Mouse (Mus musculus): ENCODE data around the gene Egflam. TPM values are rescaled to one million over a fixed set of nuclear protein-coding genes. Genes with fewer than 3 reads are reported as not detected.

The Egflam gene
- total RNA-seq, 2 experiments from 2014 or later = 15.4 to 16.6 TPM

- intact Hi-C loops (cut with DNase I) = no loop called here
- DNase-seq = no peak
Measured at GRCm38 (mm10) chr15:7295199-7295598, 103.0 kb downstream of the Egflam start.

- intact Hi-C loops (cut with DNase I) = no loop called here
- DNase-seq = no peak
Measured at GRCm38 (mm10) chr15:7292854-7293253, 105.3 kb downstream of the Egflam start.

GRCm38 (mm10) chr15:7290003-7290402 is 108.2 kb downstream of the Egflam start:
- intact Hi-C loops (cut with DNase I) = no loop called here

GRCm38 (mm10) chr15:7289516-7289915 is 108.7 kb downstream of the Egflam start:
- intact Hi-C loops (cut with DNase I) = no loop called here
- peak; percentile 11 to 16 for DNase-seq

More at GRCm38 (mm10) chr15:7290003-7290402, 108.2 kb downstream of the Egflam start:
- peak in 1 of 2 experiments; percentile 2 for DNase-seq

- intact Hi-C loops (cut with DNase I) = no loop called here
- peak; percentile 8 to 21 for DNase-seq
Measured at GRCm38 (mm10) chr15:7288841-7289424, 109.3 kb downstream of the Egflam start.

- DNase-seq = no peak
- intact Hi-C loops (cut with DNase I) = no loop called here
Measured at GRCm38 (mm10) chr15:7287911-7288310, 110.3 kb downstream of the Egflam start.

- DNase-seq = no peak
- intact Hi-C loops (cut with DNase I) = no loop called here
Measured at GRCm38 (mm10) chr15:7281579-7281978, 116.6 kb downstream of the Egflam start.

- DNase-seq = peak; percentile 85 to 91
- intact Hi-C loops (cut with DNase I) = loop anchor here (10.0 kb wide), 1 partner anchor 181 kb away; no protein-coding TSS in a partner anchor
Measured at GRCm38 (mm10) chr15:7263822-7264221, 134.4 kb downstream of the Egflam start.

- no peak for DNase-seq
- intact Hi-C loops (cut with DNase I) = loop anchor here (10.0 kb wide), 1 partner anchor 181 kb away; no protein-coding TSS in a partner anchor
Measured at GRCm38 (mm10) chr15:7263339-7263738, 134.9 kb downstream of the Egflam start.

GRCm38 (mm10) chr15:7261371-7261770 is 136.8 kb downstream of the Egflam start:
- DNase-seq = no peak
- intact Hi-C loops (cut with DNase I) = loop anchor here (10.0 kb wide), 1 partner anchor 183 kb away; no protein-coding TSS in a partner anchor

- no peak for DNase-seq
- intact Hi-C loops (cut with DNase I) = no loop called here
Measured at GRCm38 (mm10) chr15:7256577-7256976, 141.6 kb downstream of the Egflam start.

- no peak for DNase-seq
- intact Hi-C loops (cut with DNase I) = no loop called here
Measured at GRCm38 (mm10) chr15:7253326-7253725, 144.9 kb downstream of the Egflam start.

- no peak for DNase-seq
- intact Hi-C loops (cut with DNase I) = no loop called here
Measured at GRCm38 (mm10) chr15:7252106-7252636, 146.0 kb downstream of the Egflam start.

GRCm38 (mm10) chr15:7251042-7251441 is 147.2 kb downstream of the Egflam start:
- intact Hi-C loops (cut with DNase I) = no loop called here
- DNase-seq = no peak

- DNase-seq = no peak
- intact Hi-C loops (cut with DNase I) = no loop called here
Measured at GRCm38 (mm10) chr15:7249216-7249615, 149.0 kb downstream of the Egflam start.

GRCm38 (mm10) chr15:7247321-7247720 is 150.9 kb downstream of the Egflam start:
- intact Hi-C loops (cut with DNase I) = no loop called here
- no peak for DNase-seq

GRCm38 (mm10) chr15:7242161-7242850 is 155.9 kb downstream of the Egflam start:
- intact Hi-C loops (cut with DNase I) = no loop called here

GRCm38 (mm10) chr15:7240950-7241349 is 157.2 kb downstream of the Egflam start:
- no peak for DNase-seq
- intact Hi-C loops (cut with DNase I) = no loop called here

More at GRCm38 (mm10) chr15:7242161-7242850, 155.9 kb downstream of the Egflam start:
- DNase-seq = no peak

GRCm38 (mm10) chr15:7239904-7240303 is 158.3 kb downstream of the Egflam start:
- intact Hi-C loops (cut with DNase I) = no loop called here
- no peak for DNase-seq

GRCm38 (mm10) chr15:7233393-7234090 is 164.7 kb downstream of the Egflam start:
- DNase-seq = no peak
- intact Hi-C loops (cut with DNase I) = no loop called here

GRCm38 (mm10) chr15:7226225-7226624 is 172.0 kb downstream of the Egflam start:
- intact Hi-C loops (cut with DNase I) = loop anchor here (1.0 to 5.0 kb wide), 5 partner anchors 93 to 384 kb away; no protein-coding TSS in a partner anchor
- peak; percentile 88 to 91 for DNase-seq

Data from heart, postnatal 10 days (tissue).